7 mouse cellular contexts compared by ENCODE assay signal in the genomic region with DNA sequence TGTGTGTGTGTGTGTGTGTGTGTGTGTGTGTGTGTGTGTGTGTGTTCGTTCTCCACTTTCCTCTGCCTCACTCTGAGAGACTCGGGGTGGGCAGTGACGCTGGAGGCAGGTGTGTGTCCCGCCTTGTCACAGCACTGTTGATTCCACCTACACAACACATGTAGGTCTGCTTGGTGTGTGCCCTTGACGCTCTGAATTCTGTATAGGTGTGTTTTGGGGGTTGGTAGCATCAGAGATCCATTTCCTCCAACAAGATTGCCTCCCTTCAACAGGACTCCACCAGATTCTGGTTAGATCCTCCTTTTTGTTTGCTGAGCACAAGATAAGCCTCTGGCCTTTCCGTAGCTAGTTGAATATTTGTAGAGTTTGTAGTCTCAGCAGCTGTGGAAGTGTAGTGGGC.
DNase-seq lines count a peak whose midpoint lies in the region; ATAC-seq and TF ChIP-seq lines count a peak whose summit lies in the region.

No protein-coding gene starts in this region.

- TF ChIP-seq CTCF in left cerebral cortex, adult 2 months (IDR thresholded peaks at IDR 0.05) = no peak

- peak overlapping the region; percentile 87 for H3K4me3 ChIP-seq in left cerebral cortex, adult 2 months
- H3K4me3 ChIP-seq in embryonic facial prominence, embryonic 10.5 days = peak overlapping the region; percentile 68; the same call in 1 of the 2 replicates
- H3K4me3 ChIP-seq in liver, embryonic 15.5 days (replicated peaks) = peak overlapping the region; percentile 62

- no peak for DNase-seq in left cerebral cortex, adult 2 months (ENCODE audit: extremely low spot score in 1 of 2, low spot score in 2 of 2)
- no peak for DNase-seq in left cerebral cortex, postnatal 10 days (ENCODE audit: extremely low spot score in 1 of 2, low spot score in 2 of 2)
- DNase-seq in T-cell, adult 2 months (ENCODE audit: low spot score) = peak; percentile 53
- DNase-seq in embryonic facial prominence, embryonic 10.5 days (ENCODE audit: low spot score) = no peak
- no peak for DNase-seq in gastrocnemius, postnatal 4 days (ENCODE audit: low spot score in 2 of 2)

- peak overlapping the region; percentile 69 for H3K27ac ChIP-seq in left cerebral cortex, adult 2 months
- no peak overlapping the region for H3K27ac ChIP-seq in embryonic facial prominence, embryonic 10.5 days (replicated peaks)
- peak overlapping the region; percentile 38; the same call in 1 of the 2 replicates for H3K27ac ChIP-seq in liver, embryonic 15.5 days (replicated peaks)

- H3K36me3 ChIP-seq in embryonic facial prominence, embryonic 10.5 days (replicated peaks) = no peaks in the 10 kb centered on the region
- no peaks in the 10 kb centered on the region for H3K36me3 ChIP-seq in liver, embryonic 15.5 days (replicated peaks)

- H3K4me2 ChIP-seq in liver, embryonic 15.5 days = peak overlapping the region; percentile 82

- 0 out of 2 replicates have a peak, but pooled peaks have one; percentile 5 for ATAC-seq in liver, embryonic 15.5 days (ENCODE audit: insufficient read depth)
- no peak for ATAC-seq in monocyte, adult 5-6 weeks (replicated peaks; ENCODE audit: insufficient number of reproducible peaks, low FRiP score, low TSS enrichment, poor library complexity, severe bottlenecking)

- H3K27me3 ChIP-seq in embryonic facial prominence, embryonic 10.5 days (replicated peaks; ENCODE audit: low read depth, poor library complexity, severe bottlenecking) = peaks cover 50% of the 10 kb centered on the region
- peaks cover 24% of the 10 kb centered on the region for H3K27me3 ChIP-seq in liver, embryonic 15.5 days

- WGBS in embryonic facial prominence, embryonic 10.5 days = 67% methylated on average over 6 of the region's 6 CpGs
- 33% methylated on average over 6 of the region's 6 CpGs for WGBS in liver, embryonic 15.5 days (ENCODE audit: insufficient replicate concordance)

- intact Hi-C loops in left cerebral cortex, adult 2 months (cut with DNase I) = loop anchor here (2.0 to 5.0 kb wide), 5 partner anchors 55 to 144 kb away; no protein-coding TSS in a partner anchor
- intact Hi-C loops in left cerebral cortex, postnatal 10 days (cut with DNase I) = loop anchor here (5.0 kb wide), 4 partner anchors 45 to 150 kb away; partner anchors contain the start of gene Fam208a

- H3K4me1 ChIP-seq in embryonic facial prominence, embryonic 10.5 days = peaks cover 19% of the 10 kb centered on the region
- H3K4me1 ChIP-seq in liver, embryonic 15.5 days (replicated peaks) = peaks cover 35% of the 10 kb centered on the region

- no peak overlapping the region for H3K9ac ChIP-seq in liver, embryonic 15.5 days

- H3K9me3 ChIP-seq in embryonic facial prominence, embryonic 10.5 days = no peaks in the 10 kb centered on the region
- no peaks in the 10 kb centered on the region for H3K9me3 ChIP-seq in liver, embryonic 15.5 days (replicated peaks)
